7 mouse cellular contexts compared by ENCODE assay signal in the genomic region with DNA sequence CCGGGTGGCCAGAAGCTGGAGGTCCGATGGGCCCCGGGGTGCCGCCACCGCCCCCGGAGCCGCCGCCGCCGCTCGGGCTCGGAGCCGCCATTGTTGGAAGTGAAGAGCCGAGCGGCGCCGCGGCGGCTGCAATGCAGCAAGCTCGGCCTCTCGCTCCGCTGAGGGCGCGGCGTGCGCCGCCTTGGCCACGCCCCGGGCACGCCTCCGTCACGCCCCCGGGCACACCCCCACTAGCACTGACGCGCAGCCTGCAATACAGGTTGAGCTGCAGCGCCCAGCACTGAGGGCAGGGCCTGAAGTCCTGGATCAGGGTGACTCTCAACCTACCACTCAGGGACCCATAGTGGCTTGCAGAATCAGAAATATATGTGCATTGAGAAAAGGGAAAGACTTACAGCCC. TPM values are rescaled to one million over a fixed set of nuclear protein-coding genes. Genes with fewer than 3 reads are reported as not detected.
DNase-seq lines count a peak whose midpoint lies in the region; ATAC-seq and TF ChIP-seq lines count a peak whose summit lies in the region.

Gene Map2k4 (minus strand): TSS at position 144 of the 400 bp plus-strand sequence.

- peaks cover 10% of the 10 kb centered on the region for H3K4me1 ChIP-seq in embryonic facial prominence, embryonic 12.5 days
- H3K4me1 ChIP-seq in kidney, adult 2 months (ENCODE audit: control insufficient read depth, insufficient read depth, low read length), result no peaks in the 10 kb centered on the region; the same call in 1 of the 2 replicates
- peaks cover 11% of the 10 kb centered on the region for H3K4me1 ChIP-seq in limb, embryonic 12.5 days (replicated peaks)
- H3K4me1 ChIP-seq in midbrain, embryonic 15.5 days, result peaks cover 25% of the 10 kb centered on the region
- H3K4me1 ChIP-seq in spleen, adult 2 months (ENCODE audit: control insufficient read depth, insufficient read depth, insufficient read length), result peaks cover 3% of the 10 kb centered on the region; the same call in 1 of the 2 replicates

- 1% methylated on average over 36 of the region's 36 CpGs for WGBS in embryonic facial prominence, embryonic 12.5 days
- WGBS in kidney, adult 2 months, result under 1% methylated on average over 36 of the region's 36 CpGs
- WGBS in limb, embryonic 12.5 days, result under 1% methylated on average over 35 of the region's 36 CpGs
- WGBS in midbrain, embryonic 15.5 days, result 1% methylated on average over 29 of the region's 36 CpGs
- WGBS in spleen, adult 2 months, result 1% methylated on average over 36 of the region's 36 CpGs

- peak; percentile 98 for ATAC-seq in embryonic facial prominence, embryonic 12.5 days (ENCODE audit: insufficient number of reproducible peaks, insufficient read depth, low FRiP score, low TSS enrichment)
- ATAC-seq in limb, embryonic 12.5 days (ENCODE audit: insufficient number of reproducible peaks, insufficient read depth, low FRiP score, low TSS enrichment, low read depth), result peak; percentile 98
- peak; percentile 99 for ATAC-seq in midbrain, embryonic 15.5 days (replicated peaks)

- TF ChIP-seq CTCF in kidney, adult 2 months (conservative IDR thresholded peaks at IDR 0.05; ENCODE audit: insufficient read depth, insufficient read length, low read depth, low read length), result no peak
- TF ChIP-seq CTCF in spleen, adult 2 months (IDR thresholded peaks at IDR 0.05; ENCODE audit: extremely low read depth, insufficient read depth, insufficient read length, insufficient replicate concordance), result no peak

- DNase-seq in adrenal gland, postnatal 14 days, result peak; percentile 96
- DNase-seq in heart, adult 18-20 months, result peak; percentile 93 to 95
- DNase-seq in kidney, adult 2 months, result peak; percentile 95
- peak; percentile 85 to 91 for DNase-seq in spleen, adult 2 months (ENCODE audit: low read depth in 1 of 2, low spot score in 2 of 2)

- peak within 1 kb of the TSS; percentile 66 for H3K4me2 ChIP-seq in embryonic facial prominence, embryonic 12.5 days (replicated peaks)
- H3K4me2 ChIP-seq in limb, embryonic 12.5 days, result peak within 1 kb of the TSS; percentile 75
- peak within 1 kb of the TSS; percentile 63 for H3K4me2 ChIP-seq in midbrain, embryonic 15.5 days

- TF ChIP-seq POLR2A in kidney, adult 2 months (IDR thresholded peaks at IDR 0.05; ENCODE audit: low read depth, low read length), result peak; percentile 76
- TF ChIP-seq POLR2A in spleen, adult 2 months (IDR thresholded peaks at IDR 0.05; ENCODE audit: low read depth, low read length), result peak; percentile 79

- H3K27ac ChIP-seq in embryonic facial prominence, embryonic 12.5 days, result peak within 1 kb of the TSS; percentile 90
- H3K27ac ChIP-seq in kidney, adult 2 months (ENCODE audit: insufficient read depth, low read depth, low read length), result peak within 1 kb of the TSS; percentile 46
- peak within 1 kb of the TSS; percentile 93 for H3K27ac ChIP-seq in limb, embryonic 12.5 days
- peak within 1 kb of the TSS; percentile 91 for H3K27ac ChIP-seq in midbrain, embryonic 15.5 days
- H3K27ac ChIP-seq in spleen, adult 2 months (ENCODE audit: insufficient read depth, low read length), result peak within 1 kb of the TSS; percentile 81

- no peaks in the 10 kb centered on the region for H3K36me3 ChIP-seq in embryonic facial prominence, embryonic 12.5 days
- no peaks in the 10 kb centered on the region for H3K36me3 ChIP-seq in kidney, adult 2 months (ENCODE audit: control insufficient read depth, insufficient read depth, low read length)
- H3K36me3 ChIP-seq in limb, embryonic 12.5 days, result no peaks in the 10 kb centered on the region
- H3K36me3 ChIP-seq in midbrain, embryonic 15.5 days (replicated peaks), result no peaks in the 10 kb centered on the region
- no peaks in the 10 kb centered on the region for H3K36me3 ChIP-seq in spleen, adult 2 months (ENCODE audit: control insufficient read depth, insufficient read depth, low read length)

- H3K9ac ChIP-seq in embryonic facial prominence, embryonic 12.5 days, result peak within 1 kb of the TSS; percentile 99
- H3K9ac ChIP-seq in limb, embryonic 12.5 days (replicated peaks), result peak within 1 kb of the TSS; percentile 99
- H3K9ac ChIP-seq in midbrain, embryonic 15.5 days, result peak within 1 kb of the TSS; percentile 90

- no peaks in the 10 kb centered on the region for H3K9me3 ChIP-seq in embryonic facial prominence, embryonic 12.5 days
- H3K9me3 ChIP-seq in limb, embryonic 12.5 days, result no peaks in the 10 kb centered on the region
- H3K9me3 ChIP-seq in midbrain, embryonic 15.5 days, result no peaks in the 10 kb centered on the region

- H3K4me3 ChIP-seq in embryonic facial prominence, embryonic 12.5 days, result peak within 1 kb of the TSS; percentile 89
- H3K4me3 ChIP-seq in kidney, adult 2 months (ENCODE audit: insufficient read depth, low read depth, low read length), result peak within 1 kb of the TSS; percentile 99
- peak within 1 kb of the TSS; percentile 97 for H3K4me3 ChIP-seq in limb, embryonic 12.5 days (replicated peaks)
- peak within 1 kb of the TSS; percentile 85 for H3K4me3 ChIP-seq in midbrain, embryonic 15.5 days
- peak within 1 kb of the TSS; percentile 76 for H3K4me3 ChIP-seq in spleen, adult 2 months (ENCODE audit: extremely low read depth, insufficient read depth, insufficient read length)

- H3K27me3 ChIP-seq in embryonic facial prominence, embryonic 12.5 days, result no peaks in the 10 kb centered on the region
- H3K27me3 ChIP-seq in kidney, adult 2 months (replicated peaks; ENCODE audit: control insufficient read depth, insufficient read depth, low read length), result no peaks in the 10 kb centered on the region
- no peaks in the 10 kb centered on the region for H3K27me3 ChIP-seq in limb, embryonic 12.5 days
- H3K27me3 ChIP-seq in midbrain, embryonic 15.5 days (replicated peaks), result no peaks in the 10 kb centered on the region
- H3K27me3 ChIP-seq in spleen, adult 2 months (ENCODE audit: control insufficient read depth, insufficient read depth, low read length), result no peaks in the 10 kb centered on the region

RNA-seq across cellular contexts. Expression of gene Map2k4, which starts in this region (rescaled TPM):
- 45.6 and 47.5 TPM in 2 replicates for total RNA-seq in adrenal gland, postnatal 14 days (2021)
- 64.7 and 71.6 TPM in 2 replicates for polyA plus RNA-seq in embryonic facial prominence, embryonic 12.5 days (2016; fragmentation: Nextera tagmentation; extraction: Ambion mirVana)
- total RNA-seq in heart, adult 18-20 months (2021), result 10 to 100 TPM; 42.1 to 43.9 TPM
- polyA plus RNA-seq in kidney, adult 2 months (2012; rRNA removed), result 17.3 and 18.6 TPM in 2 replicates
- 68.8 and 75.3 TPM in 2 replicates for polyA plus RNA-seq in limb, embryonic 12.5 days (2016; fragmentation: Nextera tagmentation; extraction: Ambion mirVana)
- 96.0 and 98.1 TPM in 2 replicates for polyA plus RNA-seq in midbrain, embryonic 15.5 days (2015; fragmentation: Nextera tagmentation; extraction: Ambion mirVana)
- polyA plus RNA-seq in spleen, adult 2 months (2012; rRNA removed), result 7.6 and 8.3 TPM in 2 replicates

Comparison
In these comparisons a context has a peak if more than half of its experiments do, and no peak if none do; other contexts are left out.
1. Peak in every context shown above with its lines: DNase-seq, ATAC-seq, H3K4me3 ChIP-seq and H3K27ac ChIP-seq.